ENCODE assay signal across 8 mouse cellular contexts in the genomic region with DNA sequence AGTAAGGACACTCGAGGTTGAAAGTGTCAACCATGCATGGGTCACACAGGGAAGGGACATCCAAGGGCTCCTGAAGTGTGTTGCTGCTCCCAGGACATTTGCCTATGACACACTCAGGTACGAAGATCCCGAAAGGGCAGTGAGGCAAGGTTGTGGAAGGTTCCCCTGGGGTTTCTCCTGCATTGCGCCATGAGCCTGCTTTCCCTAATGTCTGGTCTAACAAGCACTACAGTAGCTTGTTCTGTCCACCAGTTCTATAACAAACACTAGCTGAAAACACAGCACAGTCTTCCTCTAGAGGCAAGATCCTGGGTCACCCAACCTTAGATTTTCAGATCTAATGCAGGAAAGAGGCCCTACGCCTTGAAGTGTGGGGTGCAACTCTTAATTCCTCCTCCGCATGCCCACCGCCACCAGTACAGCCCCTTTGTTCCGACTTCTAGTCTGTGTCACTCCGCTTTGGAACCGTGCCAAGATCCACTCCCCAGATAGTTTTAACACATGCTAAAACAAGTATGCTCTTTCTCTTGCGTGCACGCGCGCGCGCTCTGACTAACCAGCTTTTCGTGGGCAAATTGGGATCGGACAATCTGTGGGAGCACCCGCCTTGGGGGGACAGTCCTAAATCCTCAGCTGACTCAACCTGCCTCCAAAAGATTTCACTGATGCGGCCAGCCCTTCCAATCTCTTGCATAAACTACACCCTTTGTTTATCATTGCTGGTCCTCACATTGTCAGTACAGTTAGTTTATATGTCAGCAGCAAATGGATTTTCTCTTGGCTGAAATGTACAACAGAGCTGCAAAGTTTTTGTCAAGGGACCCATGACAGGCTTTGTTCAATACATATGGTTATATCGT. TPM values are rescaled to one million over a fixed set of nuclear protein-coding genes. Genes with fewer than 3 reads are reported as not detected.
DNase-seq lines count a peak whose midpoint lies in the region; ATAC-seq and TF ChIP-seq lines count a peak whose summit lies in the region.

No protein-coding gene starts in this region.

- no peaks in the 10 kb centered on the region for H3K36me3 ChIP-seq in embryonic facial prominence, embryonic 14.5 days (ENCODE audit: control insufficient read depth, insufficient read depth, low read length)
- H3K36me3 ChIP-seq in heart, embryonic 10.5 days = peaks cover 4% of the 10 kb centered on the region; the same call in 1 of the 2 replicates
- H3K36me3 ChIP-seq in limb, embryonic 14.5 days (ENCODE audit: control insufficient read depth, insufficient read depth, low read length) = no peaks in the 10 kb centered on the region

- H3K9ac ChIP-seq in embryonic facial prominence, embryonic 14.5 days (ENCODE audit: low read depth, low read length) = no peak overlapping the region
- no peak overlapping the region for H3K9ac ChIP-seq in limb, embryonic 14.5 days (ENCODE audit: low read depth, low read length, severe bottlenecking)

- 0 out of 2 replicates have a peak, but pooled peaks have one; percentile 50 for ATAC-seq in embryonic facial prominence, embryonic 14.5 days (ENCODE audit: low read depth)
- peak; percentile 30; the same call in 1 of the 2 replicates for ATAC-seq in limb, embryonic 14.5 days (ENCODE audit: low FRiP score, low read depth)

- DNase-seq in layer of hippocampus, adult 11-12 months (ENCODE audit: low spot score) = peak; percentile 15
- DNase-seq in layer of hippocampus, adult 9-11 months = no peak
- DNase-seq in embryonic facial prominence, embryonic 14.5 days (ENCODE audit: low spot score) = peak; percentile 88
- no peak for DNase-seq in heart, embryonic 10.5 days (ENCODE audit: low spot score)
- DNase-seq in limb, embryonic 14.5 days (ENCODE audit: low spot score) = peak; percentile 69
- peak; percentile 27 to 76 for DNase-seq in urinary bladder, postnatal 4 days (ENCODE audit: low spot score in 2 of 2)
- no peak for DNase-seq in thymus, postnatal 0 days (ENCODE audit: low spot score)
- DNase-seq in frontal cortex, postnatal 25 days (ENCODE audit: low spot score in 2 of 2) = no peak

- H3K4me1 ChIP-seq in embryonic facial prominence, embryonic 14.5 days (ENCODE audit: control insufficient read depth, insufficient read depth, low read length) = peaks cover 14% of the 10 kb centered on the region
- peaks cover 51% of the 10 kb centered on the region for H3K4me1 ChIP-seq in heart, embryonic 10.5 days
- H3K4me1 ChIP-seq in limb, embryonic 14.5 days (ENCODE audit: control insufficient read depth, insufficient read depth, low read length) = peaks cover 14% of the 10 kb centered on the region

- no peak overlapping the region for H3K4me3 ChIP-seq in embryonic facial prominence, embryonic 14.5 days (ENCODE audit: low read depth, low read length)
- no peak overlapping the region for H3K4me3 ChIP-seq in heart, embryonic 10.5 days
- H3K4me3 ChIP-seq in limb, embryonic 14.5 days (replicated peaks; ENCODE audit: low read length) = no peak overlapping the region

- H3K27me3 ChIP-seq in embryonic facial prominence, embryonic 14.5 days (replicated peaks; ENCODE audit: control insufficient read depth, insufficient read depth, low read length) = no peaks in the 10 kb centered on the region
- no peaks in the 10 kb centered on the region for H3K27me3 ChIP-seq in heart, embryonic 10.5 days (ENCODE audit: insufficient read depth, poor library complexity, severe bottlenecking)
- H3K27me3 ChIP-seq in limb, embryonic 14.5 days (ENCODE audit: control insufficient read depth, insufficient read depth, low read length) = no peaks in the 10 kb centered on the region

- no peak for TF ChIP-seq POLR2A in limb, embryonic 14.5 days (IDR thresholded peaks at IDR 0.05; ENCODE audit: borderline replicate concordance, extremely low read depth, insufficient read depth, insufficient read length)

- 0 out of 2 replicates have a peak overlapping the region, but pooled peaks have one; percentile 26 for H3K4me2 ChIP-seq in embryonic facial prominence, embryonic 14.5 days (ENCODE audit: low read depth, low read length)
- peak overlapping the region; percentile 23; the same call in 1 of the 2 replicates for H3K4me2 ChIP-seq in limb, embryonic 14.5 days (replicated peaks; ENCODE audit: low read depth, low read length, severe bottlenecking)

- WGBS in embryonic facial prominence, embryonic 14.5 days = 64% methylated on average over 21 of the region's 21 CpGs
- WGBS in heart, embryonic 10.5 days = 85% methylated on average over 21 of the region's 21 CpGs
- 61% methylated on average over 21 of the region's 21 CpGs for WGBS in limb, embryonic 14.5 days

- H3K27ac ChIP-seq in embryonic facial prominence, embryonic 14.5 days (replicated peaks; ENCODE audit: low read depth, low read length) = no peak overlapping the region
- H3K27ac ChIP-seq in heart, embryonic 10.5 days = peak overlapping the region; percentile 63; the same call in 1 of the 2 replicates
- no peak overlapping the region for H3K27ac ChIP-seq in limb, embryonic 14.5 days (replicated peaks; ENCODE audit: low read depth, low read length)

- no peaks in the 10 kb centered on the region for H3K9me3 ChIP-seq in embryonic facial prominence, embryonic 14.5 days (ENCODE audit: control insufficient read depth, low read length)
- no peaks in the 10 kb centered on the region for H3K9me3 ChIP-seq in heart, embryonic 10.5 days
- no peaks in the 10 kb centered on the region for H3K9me3 ChIP-seq in limb, embryonic 14.5 days (ENCODE audit: control insufficient read depth, low read length)

RNA-seq across cellular contexts. Expression of gene Pgm5, which starts 10.0 kb away (rescaled TPM):
- 6.8 and 7.3 TPM in 2 replicates for polyA plus RNA-seq in embryonic facial prominence, embryonic 14.5 days (2014; fragmentation: Nextera tagmentation; extraction: Ambion mirVana)
- 3.2 and 3.6 TPM in 2 replicates for polyA plus RNA-seq in heart, embryonic 10.5 days (2016; fragmentation: Nextera tagmentation; extraction: Ambion mirVana)
- 16.0 and 18.2 TPM in 2 replicates for polyA plus RNA-seq in limb, embryonic 14.5 days (2012; rRNA removed)
- 2.6 and 2.8 TPM in 2 replicates for polyA plus RNA-seq in limb, embryonic 14.5 days (2014; fragmentation: Nextera tagmentation; extraction: Ambion mirVana)
- polyA plus RNA-seq in thymus, postnatal 0 days (2015; fragmentation: Nextera tagmentation; extraction: Ambion mirVana) = 3.3 and 4.3 TPM in 2 replicates

RNA-seq across cellular contexts. Expression of gene Gm10053, which starts 23.8 kb away (rescaled TPM):
- polyA plus RNA-seq in embryonic facial prominence, embryonic 14.5 days (2014; fragmentation: Nextera tagmentation; extraction: Ambion mirVana) = 229 and 272 TPM in 2 replicates
- polyA plus RNA-seq in heart, embryonic 10.5 days (2016; fragmentation: Nextera tagmentation; extraction: Ambion mirVana) = 595 and 755 TPM in 2 replicates
- polyA plus RNA-seq in limb, embryonic 14.5 days (2012; rRNA removed) = 28.3 and 50.4 TPM in 2 replicates
- polyA plus RNA-seq in limb, embryonic 14.5 days (2014; fragmentation: Nextera tagmentation; extraction: Ambion mirVana) = 185 and 204 TPM in 2 replicates
- 240 and 276 TPM in 2 replicates for polyA plus RNA-seq in thymus, postnatal 0 days (2015; fragmentation: Nextera tagmentation; extraction: Ambion mirVana)

RNA-seq across cellular contexts. Expression of gene Foxd4, which starts 49.3 kb away (rescaled TPM):
- not detected in 2 replicates for polyA plus RNA-seq in embryonic facial prominence, embryonic 14.5 days (2014; fragmentation: Nextera tagmentation; extraction: Ambion mirVana)
- not detected in 2 replicates for polyA plus RNA-seq in heart, embryonic 10.5 days (2016; fragmentation: Nextera tagmentation; extraction: Ambion mirVana)
- polyA plus RNA-seq in limb, embryonic 14.5 days (2012; rRNA removed) = 0.59 and 0.87 TPM in 2 replicates
- 0.10 and 0.51 TPM in 2 replicates for polyA plus RNA-seq in limb, embryonic 14.5 days (2014; fragmentation: Nextera tagmentation; extraction: Ambion mirVana)
- not detected in 2 replicates for polyA plus RNA-seq in thymus, postnatal 0 days (2015; fragmentation: Nextera tagmentation; extraction: Ambion mirVana)

Comparison
In these comparisons a context has a peak if more than half of its experiments do, and no peak if none do; other contexts are left out.
1. DNase-seq: peak in layer of hippocampus, adult 11-12 months (single experiment), embryonic facial prominence, embryonic 14.5 days (single experiment), limb, embryonic 14.5 days (single experiment) and urinary bladder, postnatal 4 days (2 of 2); none in layer of hippocampus, adult 9-11 months (single experiment), heart, embryonic 10.5 days (single experiment), thymus, postnatal 0 days (single experiment) and frontal cortex, postnatal 25 days (0 of 2).